Mouse (Mus musculus) c-Kit-positive CD71-positive TER-119-negative erythroid progenitor cells, embryonic 14.5 days (primary cell): ENCODE measurements around the gene Pigv.
"Not testable (repeated sequence)": the region's sequence is repeated elsewhere in the genome, so short reads cannot be mapped to it uniquely, and the experiment has no call there.

Experiments
- DNase-seq: peaks from one replicate; pipeline ENCODE4 v3.0.0-alpha.2; 2013; ENCODE audit warnings: low read depth

Gene Pigv

DNA sequence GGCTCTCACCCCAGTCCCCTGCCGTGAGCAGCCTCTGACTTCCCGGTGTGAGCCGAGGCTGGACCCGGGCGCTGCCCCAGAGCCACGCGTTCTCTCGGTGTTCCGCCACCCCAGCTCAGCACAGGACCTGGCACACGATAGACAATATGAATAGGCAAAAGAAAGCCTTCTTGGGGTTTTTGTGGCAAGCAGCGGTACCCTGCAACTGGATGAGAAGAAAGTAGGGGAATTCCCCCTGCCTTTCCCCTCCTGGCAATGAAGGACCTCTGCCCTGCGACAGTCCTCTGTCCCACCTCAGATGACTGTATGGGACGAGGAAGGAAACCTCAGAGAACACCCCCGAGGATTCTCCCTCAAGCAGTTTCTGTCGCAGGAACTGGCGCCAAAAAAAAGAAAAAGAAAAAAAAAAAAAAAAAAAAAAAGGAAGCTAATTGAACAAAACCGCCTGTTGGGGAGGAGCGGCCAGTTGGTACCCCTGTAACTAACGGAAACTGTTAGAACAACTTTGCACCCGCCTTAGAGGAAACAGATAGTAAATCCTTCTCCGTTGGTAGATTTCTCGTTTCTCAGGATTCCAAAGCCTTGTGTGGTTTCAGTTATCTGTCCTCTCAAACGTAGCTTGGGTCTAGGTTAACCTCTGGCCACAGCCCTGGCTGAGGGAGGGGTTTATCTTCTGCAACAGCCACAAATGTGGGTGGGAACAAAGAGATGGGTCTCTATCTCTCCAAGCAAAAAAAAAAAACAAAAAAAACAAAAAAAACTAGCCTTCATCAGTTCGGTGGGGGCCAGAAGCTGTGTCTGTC, 599 bp upstream of the Pigv start:
- DNase-seq = peak; percentile 82

DNA sequence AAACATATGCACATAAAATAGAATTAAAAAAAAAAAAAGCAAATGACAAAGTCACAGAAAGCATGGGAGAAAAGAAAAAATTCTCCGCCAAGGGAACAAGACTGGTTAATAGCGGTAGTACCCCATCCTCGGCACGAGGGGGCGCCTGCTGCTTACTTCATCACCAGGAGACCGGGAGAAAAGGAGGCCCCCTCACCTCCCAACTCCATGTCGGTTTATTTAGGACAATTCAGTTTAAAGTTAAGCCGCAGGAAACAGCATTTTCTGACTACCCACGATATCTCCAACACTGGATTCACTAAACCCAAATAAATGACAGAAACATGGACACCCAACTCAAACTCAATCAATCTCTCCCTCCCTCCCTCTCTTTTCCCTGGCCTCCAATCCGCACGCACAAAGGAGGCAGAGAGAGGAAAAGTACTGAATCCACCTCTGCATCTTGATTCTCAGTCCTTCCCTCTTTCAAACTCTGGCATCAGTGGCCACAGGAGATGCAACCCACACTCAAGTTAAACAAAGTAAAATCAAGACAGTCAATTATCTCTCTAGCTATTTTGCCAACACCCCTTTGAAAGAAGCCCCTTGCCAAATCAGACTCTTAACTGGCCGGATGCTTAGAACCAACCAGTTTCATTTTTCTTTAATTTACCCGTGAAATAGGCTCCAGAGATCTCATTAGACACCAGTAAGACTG, 1.1 kb downstream of the Pigv start:
- DNase-seq = peak; percentile 70

DNA sequence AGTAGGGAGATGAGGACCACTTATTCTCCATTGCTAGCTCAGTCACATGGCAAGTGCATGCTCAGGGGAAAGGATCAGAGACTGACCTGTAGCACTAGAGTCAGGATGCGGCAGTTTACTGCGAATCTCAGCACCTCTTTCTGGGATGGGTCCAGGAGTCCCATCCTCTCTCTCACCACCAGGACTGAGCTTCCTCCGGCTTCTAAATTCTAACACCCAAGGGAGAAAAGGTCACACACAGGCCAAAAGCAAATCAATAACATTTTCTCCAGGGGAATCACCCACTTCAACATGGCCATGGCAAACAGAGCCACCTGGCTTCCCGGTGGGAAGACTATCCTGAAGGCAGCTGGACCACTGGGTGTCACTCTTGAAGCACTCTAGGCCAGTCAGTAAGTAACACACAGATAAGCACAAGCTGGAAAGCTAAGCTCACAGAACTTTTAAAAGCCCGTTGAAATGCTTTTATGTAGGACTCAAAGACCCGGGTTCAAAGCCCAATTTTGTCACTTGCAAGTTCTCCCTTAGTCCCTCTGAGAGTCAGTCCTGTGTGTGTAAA, 2.7 kb downstream of the Pigv start:
- no peak for DNase-seq

DNA sequence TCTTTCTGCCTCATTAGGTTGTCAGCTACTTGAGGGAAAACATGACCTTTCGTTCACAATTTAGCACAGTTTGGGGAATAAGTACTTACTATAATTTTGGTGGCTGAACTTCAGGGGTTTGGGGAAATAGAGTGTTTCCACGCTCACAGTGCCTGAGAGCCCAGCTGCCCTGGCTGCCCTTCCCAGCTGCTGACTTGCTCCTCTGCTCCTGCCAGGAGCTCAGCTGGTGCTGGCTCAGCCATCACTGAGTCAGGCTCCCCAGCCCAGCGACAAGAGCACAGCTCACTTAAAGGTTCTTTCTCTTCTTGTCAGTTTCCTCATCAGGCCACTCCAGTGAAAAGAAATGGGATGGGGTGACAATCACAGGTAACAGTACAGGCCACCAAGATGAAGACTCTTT, 3.9 kb downstream of the Pigv start:
- no peak for DNase-seq

DNA sequence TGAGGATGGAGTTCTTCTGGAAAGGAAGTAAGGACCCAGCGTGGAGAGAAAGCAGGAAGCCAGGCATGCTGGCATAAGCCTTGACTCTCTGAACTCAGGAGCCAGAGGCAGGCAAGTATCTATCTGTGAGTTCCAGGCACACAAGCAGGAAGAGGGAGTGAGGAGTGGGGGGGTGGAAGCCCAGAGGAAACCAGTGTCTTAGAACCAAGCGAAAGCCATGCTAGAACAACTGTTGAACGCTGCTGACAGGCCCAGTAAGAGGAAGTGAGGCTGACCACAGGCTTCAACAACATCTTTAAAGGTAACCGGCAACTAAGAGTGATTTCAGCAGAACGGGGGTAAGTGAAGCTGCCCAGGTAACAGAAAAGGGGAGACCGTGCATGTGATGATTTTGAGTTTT, 6.2 kb downstream of the Pigv start:
- no peak for DNase-seq

DNA sequence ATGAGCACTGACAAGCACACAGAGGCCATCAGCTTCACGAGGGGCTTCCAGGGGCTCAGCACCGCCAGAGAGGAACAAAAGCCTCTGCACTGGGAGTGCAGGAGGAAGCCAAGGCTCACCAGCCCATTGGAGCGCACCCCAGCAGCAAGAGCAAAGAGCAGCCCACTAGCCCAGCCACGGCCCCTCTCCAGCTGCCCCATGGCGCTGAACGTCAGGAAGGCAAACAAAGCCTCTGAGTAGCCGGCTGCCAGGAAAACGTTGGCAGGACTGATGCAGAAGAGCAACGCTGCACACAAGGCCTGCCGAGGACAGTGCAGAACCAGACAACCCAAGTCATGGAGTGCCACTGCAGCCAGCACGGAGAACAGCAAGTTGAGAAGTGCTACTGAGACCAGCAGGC, 7.3 kb downstream of the Pigv start:
- DNase-seq = no peak

GRCm38 (mm10) chr4:133662945-133663344, 9.5 kb downstream of the Pigv start:
- no peak for DNase-seq

DNA sequence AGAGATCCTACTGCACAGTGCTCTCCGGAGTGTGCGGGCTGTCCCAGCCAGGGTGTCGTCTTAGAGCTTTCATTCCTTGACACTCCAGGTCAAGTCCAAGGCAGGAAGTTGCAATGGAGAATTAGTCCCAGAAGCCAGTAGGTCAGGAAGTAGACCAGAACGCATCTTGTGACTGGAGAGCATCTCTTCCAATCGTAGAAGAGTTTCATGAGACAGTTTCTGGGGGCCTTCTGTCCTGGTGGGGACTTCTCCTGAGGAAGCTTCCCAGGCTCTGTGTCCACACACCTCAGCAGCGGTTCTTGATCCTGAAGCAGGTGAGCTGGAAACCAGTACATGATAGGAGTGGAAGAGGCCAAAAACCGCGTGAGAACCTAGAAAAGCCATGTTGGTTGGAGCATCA, 10.0 kb downstream of the Pigv start:
- no peak for DNase-seq

GRCm38 (mm10) chr4:133660193-133661155, 12.0 kb downstream of the Pigv start:
- no peak for DNase-seq

- no peak for DNase-seq
Measured at GRCm38 (mm10) chr4:133659497-133660192, 12.8 kb downstream of the Pigv start.

GRCm38 (mm10) chr4:133658729-133659128, 13.7 kb downstream of the Pigv start:
- no peak for DNase-seq

DNA sequence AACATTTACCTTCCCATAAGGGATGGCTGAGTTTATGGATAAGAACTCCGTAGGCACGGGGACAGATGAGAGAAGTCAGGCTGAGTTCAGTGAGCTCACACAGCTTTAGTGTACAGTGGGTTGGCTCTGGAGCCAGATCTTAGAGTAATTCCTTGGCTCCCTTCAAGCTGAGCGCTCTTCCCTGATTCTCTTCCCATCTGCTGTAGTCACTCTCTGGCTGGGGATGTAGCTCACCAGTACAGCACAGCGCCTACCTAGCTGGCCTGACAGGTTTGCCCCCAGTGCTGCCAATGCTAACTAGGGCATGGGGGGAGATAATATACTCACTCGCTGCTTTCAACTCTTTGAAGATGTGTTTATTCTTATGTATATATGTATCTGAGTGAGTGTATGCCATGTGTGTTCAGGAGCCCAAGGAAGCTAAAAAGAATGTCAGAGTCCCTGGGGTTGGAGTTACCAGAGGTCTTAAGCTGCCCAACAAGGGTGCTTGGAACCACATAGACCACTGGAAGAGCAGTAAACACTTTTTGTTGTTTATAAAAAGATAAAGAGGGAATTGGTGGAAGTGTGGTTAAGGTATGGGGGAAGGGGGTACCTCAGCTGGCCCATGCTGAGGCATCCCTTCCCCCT, 14.5 kb downstream of the Pigv start:
- DNase-seq = no peak

DNA sequence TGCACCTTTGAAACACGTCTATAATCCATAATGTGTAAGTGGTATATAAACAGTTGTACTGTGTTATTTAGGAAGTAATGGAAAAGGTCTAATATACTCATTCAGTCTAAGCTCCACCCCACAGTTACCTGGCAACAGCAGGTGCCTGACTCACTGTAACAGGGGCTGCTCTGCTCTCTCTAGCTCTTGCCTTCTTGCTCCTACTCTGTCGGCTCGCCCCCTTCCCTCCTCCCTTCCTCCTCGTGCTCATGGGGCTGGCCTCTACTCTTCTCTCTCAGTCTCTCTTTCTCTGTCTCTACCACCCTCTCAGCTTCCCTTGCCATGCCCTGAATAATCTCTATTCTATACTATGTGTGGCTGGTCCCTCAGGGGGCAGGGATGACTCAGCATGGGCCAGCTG, 15.4 kb downstream of the Pigv start:
- no peak for DNase-seq

DNA sequence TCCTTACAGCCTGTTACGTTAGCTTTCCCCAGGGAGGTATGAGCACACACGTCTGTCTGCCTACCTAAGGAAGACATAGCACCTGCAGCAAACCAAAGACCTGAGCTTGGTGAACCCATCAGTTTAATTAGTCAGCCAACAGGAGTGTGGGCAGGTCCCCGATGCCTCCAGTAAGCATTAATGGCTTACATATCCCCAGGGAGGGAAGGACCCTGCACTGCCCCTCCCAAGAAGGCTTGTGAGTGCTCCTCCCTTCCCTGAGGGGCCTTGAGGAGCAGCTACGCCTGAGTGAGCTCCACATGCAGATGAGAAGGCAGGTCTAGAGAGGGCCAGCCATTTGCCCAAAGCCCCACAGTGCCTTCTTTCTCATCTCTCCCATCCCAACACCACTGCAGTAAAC, 16.2 kb downstream of the Pigv start:
- DNase-seq = no peak

DNA sequence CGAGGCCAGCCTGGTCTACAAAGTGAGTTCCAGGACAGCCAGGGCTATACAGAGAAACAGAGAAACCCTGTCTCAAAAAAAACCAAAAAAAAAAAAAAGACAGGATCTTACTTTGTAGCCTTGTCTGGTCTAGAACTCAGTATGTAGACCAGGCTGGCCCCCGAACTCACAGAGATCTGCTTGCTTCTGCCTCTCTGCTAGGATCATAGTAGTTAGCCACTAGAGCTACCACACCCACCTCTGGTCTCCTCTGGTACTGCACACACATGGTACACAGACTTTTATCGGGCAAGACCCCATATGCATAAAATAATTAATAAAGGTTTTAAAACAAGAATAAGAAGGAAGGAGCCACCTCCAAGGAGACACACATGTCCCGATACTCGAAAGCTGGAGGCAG, 18.4 kb downstream of the Pigv start:
- DNase-seq = not testable (repeated sequence)

DNA sequence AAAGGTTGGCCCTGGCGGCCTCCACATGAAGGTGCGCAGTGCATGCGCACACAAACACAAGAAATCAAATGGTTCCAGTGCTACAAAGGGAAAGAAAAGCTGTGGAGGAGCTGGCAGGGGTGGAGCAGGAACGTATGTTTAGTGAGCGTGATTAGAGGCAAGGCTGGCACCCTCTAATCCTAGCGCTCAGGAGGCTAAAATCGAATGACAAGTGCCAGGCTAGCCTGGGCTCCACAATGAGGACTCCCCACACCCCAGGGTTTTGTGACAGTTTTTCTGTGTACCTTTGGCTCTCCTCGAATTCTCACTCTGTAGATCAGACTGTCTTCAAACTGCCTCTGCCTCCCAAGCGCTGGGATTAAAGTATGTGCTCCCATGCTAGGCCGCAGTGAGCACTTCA, 19.7 kb downstream of the Pigv start:
- no peak for DNase-seq

- no peak for DNase-seq
Measured at GRCm38 (mm10) chr4:133651986-133652385, 20.5 kb downstream of the Pigv start.

GRCm38 (mm10) chr4:133651445-133651844, 21.0 kb downstream of the Pigv start:
- DNase-seq = no peak

GRCm38 (mm10) chr4:133649989-133650699, 22.3 kb downstream of the Pigv start, which contains the start of gene Zdhhc18:
Gene Zdhhc18 (minus strand): TSS chr4:133650154.
- DNase-seq = peak; percentile 75

DNA sequence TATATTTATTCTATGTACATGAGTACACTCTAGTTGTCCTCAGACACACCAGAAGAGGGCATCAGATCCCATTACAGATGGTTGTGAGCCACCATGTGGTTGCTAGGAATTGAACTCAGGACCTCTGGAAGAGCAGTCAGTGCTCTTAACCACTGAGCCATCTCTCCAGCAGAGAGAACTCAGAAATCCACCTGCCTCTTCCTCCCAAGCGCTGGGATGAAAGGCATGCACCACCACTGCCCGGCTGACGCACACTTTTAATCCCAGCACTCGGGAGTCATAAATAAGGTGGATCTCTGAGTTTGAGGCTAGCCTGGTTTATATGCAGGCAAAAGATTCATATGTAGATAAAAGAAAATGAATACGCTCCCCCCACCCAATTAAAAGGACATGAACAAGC, 23.0 kb downstream of the Pigv start:
- DNase-seq = not testable (repeated sequence)
